ENCODE assay signal across 29 mouse cellular contexts in the genomic region with DNA sequence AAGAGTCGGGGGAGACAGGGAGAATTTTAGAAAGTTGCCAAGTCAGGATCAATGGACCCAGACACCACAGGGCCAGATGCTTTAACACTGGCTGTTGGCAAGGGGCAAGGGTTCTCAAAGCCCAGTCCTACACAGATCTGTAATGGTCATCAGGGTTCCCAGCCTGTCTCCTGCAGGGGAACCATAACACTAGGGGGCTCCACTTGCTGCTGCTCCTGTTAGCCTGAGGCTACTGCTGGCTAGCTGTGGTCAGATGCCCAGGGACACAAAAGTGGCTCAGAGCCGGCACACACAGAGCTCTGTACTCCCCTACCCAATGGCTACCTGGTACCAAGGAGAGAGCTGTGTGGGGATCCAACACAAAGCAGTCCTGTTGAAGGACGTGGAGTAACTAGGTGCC.
DNase-seq lines count a peak whose midpoint lies in the region; ATAC-seq and TF ChIP-seq lines count a peak whose summit lies in the region.
"Had no signal": no experiment of that assay in that cellular context is flagged by ENCODE, and none has a peak within 500 bp of the region (broad histone marks: within the 10 kb centered on the region; RNA-seq: fewer than 3 reads in every experiment).

No protein-coding gene starts in this region.

- no peak overlapping the region for H3K27ac ChIP-seq in hindbrain, embryonic 11.5 days (ENCODE audit: low read depth, low read length)
- H3K27ac ChIP-seq in hindbrain, embryonic 14.5 days = no peak overlapping the region
- no peak overlapping the region for H3K27ac ChIP-seq in layer of hippocampus, adult 2 months
- H3K27ac ChIP-seq in midbrain, embryonic 11.5 days (ENCODE audit: low read depth, low read length) = no peak overlapping the region
- H3K27ac ChIP-seq in midbrain, embryonic 13.5 days = no peak overlapping the region
- H3K27ac ChIP-seq: embryonic facial prominence, embryonic 13.5 days; forebrain, embryonic 12.5 days; heart, embryonic 15.5 days; limb, embryonic 15.5 days; neural tube, embryonic 13.5 days had no signal

- H3K27me3 ChIP-seq in hindbrain, embryonic 11.5 days (ENCODE audit: control insufficient read depth, insufficient read depth, low read length) = no peaks in the 10 kb centered on the region
- no peaks in the 10 kb centered on the region for H3K27me3 ChIP-seq in hindbrain, embryonic 14.5 days (ENCODE audit: control insufficient read depth, insufficient read depth, low read length)
- no peaks in the 10 kb centered on the region for H3K27me3 ChIP-seq in midbrain, embryonic 11.5 days (ENCODE audit: control insufficient read depth, insufficient read depth, low read length)
- no peaks in the 10 kb centered on the region for H3K27me3 ChIP-seq in midbrain, embryonic 13.5 days
- H3K27me3 ChIP-seq: embryonic facial prominence, embryonic 13.5 days; forebrain, embryonic 12.5 days; heart, embryonic 15.5 days; limb, embryonic 15.5 days; neural tube, embryonic 13.5 days had no signal

- DNase-seq in hindbrain, embryonic 11.5 days (ENCODE audit: low spot score) = peak; percentile 10
- no peak for DNase-seq in hindbrain, embryonic 14.5 days (ENCODE audit: low spot score)
- DNase-seq in layer of hippocampus, adult 2 months (ENCODE audit: low spot score in 2 of 2) = no peak
- DNase-seq in layer of hippocampus, adult 8-10 months (ENCODE audit: low spot score in 2 of 2) = no peak
- peak; percentile 49 for DNase-seq in midbrain, embryonic 11.5 days (ENCODE audit: low spot score, missing footprints)
- DNase-seq in urinary bladder, postnatal 4 days (ENCODE audit: low spot score in 2 of 2) = no peak
- DNase-seq: adrenal gland, postnatal 14 days; cerebellum, adult 8-10 months; gastrocnemius, postnatal 36 days; heart, postnatal 36 days; kidney, postnatal 14 days; layer of hippocampus, adult 9-11 months; left cerebral cortex, postnatal 4 days; lung, embryonic 14.5 days; retina, postnatal 1 day; right cerebral cortex, postnatal 25 days; spleen, adult 18-20 months; thymus, postnatal 14 days had no signal

- no peak overlapping the region for H3K4me2 ChIP-seq in hindbrain, embryonic 11.5 days (replicated peaks; ENCODE audit: low read depth, low read length)
- no peak overlapping the region for H3K4me2 ChIP-seq in hindbrain, embryonic 14.5 days (replicated peaks)
- no peak overlapping the region for H3K4me2 ChIP-seq in midbrain, embryonic 11.5 days
- no peak overlapping the region for H3K4me2 ChIP-seq in midbrain, embryonic 13.5 days (replicated peaks)
- H3K4me2 ChIP-seq: embryonic facial prominence, embryonic 13.5 days; forebrain, embryonic 12.5 days; heart, embryonic 15.5 days; limb, embryonic 15.5 days; lung, embryonic 14.5 days; neural tube, embryonic 13.5 days had no signal

- H3K9ac ChIP-seq in hindbrain, embryonic 11.5 days (ENCODE audit: low read depth, low read length) = no peak overlapping the region
- H3K9ac ChIP-seq in hindbrain, embryonic 14.5 days = no peak overlapping the region
- H3K9ac ChIP-seq in midbrain, embryonic 11.5 days (ENCODE audit: low read length) = no peak overlapping the region
- no peak overlapping the region for H3K9ac ChIP-seq in midbrain, embryonic 13.5 days (replicated peaks)
- H3K9ac ChIP-seq: embryonic facial prominence, embryonic 13.5 days; forebrain, embryonic 12.5 days; heart, embryonic 15.5 days; limb, embryonic 15.5 days; lung, embryonic 14.5 days; neural tube, embryonic 13.5 days had no signal

- TF ChIP-seq CTCF in layer of hippocampus, adult 2 months (conservative IDR thresholded peaks at IDR 0.05) = peak; percentile 52

- no peak overlapping the region for H3K4me3 ChIP-seq in hindbrain, embryonic 11.5 days (ENCODE audit: low read depth, low read length)
- no peak overlapping the region for H3K4me3 ChIP-seq in hindbrain, embryonic 14.5 days (replicated peaks; ENCODE audit: low read length)
- H3K4me3 ChIP-seq in layer of hippocampus, adult 2 months = no peak overlapping the region
- H3K4me3 ChIP-seq in midbrain, embryonic 11.5 days (ENCODE audit: low read depth, low read length) = no peak overlapping the region
- H3K4me3 ChIP-seq in midbrain, embryonic 13.5 days (replicated peaks) = no peak overlapping the region
- H3K4me3 ChIP-seq: embryonic facial prominence, embryonic 13.5 days; erythroblast, embryonic 14.5 days; forebrain, embryonic 12.5 days; heart, embryonic 15.5 days; limb, embryonic 15.5 days; myocyte; neural tube, embryonic 13.5 days had no signal

- no peaks in the 10 kb centered on the region for H3K9me3 ChIP-seq in hindbrain, embryonic 11.5 days (ENCODE audit: control insufficient read depth, low read length)
- H3K9me3 ChIP-seq in hindbrain, embryonic 14.5 days (ENCODE audit: control insufficient read depth, low read length) = no peaks in the 10 kb centered on the region
- H3K9me3 ChIP-seq in midbrain, embryonic 11.5 days (ENCODE audit: control insufficient read depth, low read length) = no peaks in the 10 kb centered on the region
- peaks cover 4% of the 10 kb centered on the region; the same call in 1 of the 2 replicates for H3K9me3 ChIP-seq in midbrain, embryonic 13.5 days
- H3K9me3 ChIP-seq: forebrain, embryonic 12.5 days; heart, embryonic 15.5 days; limb, embryonic 15.5 days; neural tube, embryonic 13.5 days had no signal

- no peaks in the 10 kb centered on the region for H3K4me1 ChIP-seq in hindbrain, embryonic 11.5 days (replicated peaks; ENCODE audit: control insufficient read depth, insufficient read depth, low read length)
- H3K4me1 ChIP-seq in hindbrain, embryonic 14.5 days (replicated peaks; ENCODE audit: control insufficient read depth, insufficient read depth, low read length) = no peaks in the 10 kb centered on the region
- H3K4me1 ChIP-seq in midbrain, embryonic 11.5 days (ENCODE audit: control insufficient read depth, insufficient read depth, low read length) = no peaks in the 10 kb centered on the region
- no peaks in the 10 kb centered on the region for H3K4me1 ChIP-seq in midbrain, embryonic 13.5 days (replicated peaks)
- H3K4me1 ChIP-seq: embryonic facial prominence, embryonic 13.5 days; forebrain, embryonic 12.5 days; heart, embryonic 15.5 days; limb, embryonic 15.5 days; neural tube, embryonic 13.5 days had no signal

- WGBS in hindbrain, embryonic 11.5 days = 59% methylated on average over 3 of the region's 3 CpGs
- 68% methylated on average over 3 of the region's 3 CpGs for WGBS in hindbrain, embryonic 14.5 days
- 74% methylated on average over 3 of the region's 3 CpGs for WGBS in midbrain, embryonic 11.5 days
- WGBS in midbrain, embryonic 13.5 days = 75% methylated on average over 3 of the region's 3 CpGs

- no peaks in the 10 kb centered on the region for H3K36me3 ChIP-seq in hindbrain, embryonic 11.5 days (ENCODE audit: control insufficient read depth, insufficient read depth, low read length)
- H3K36me3 ChIP-seq in hindbrain, embryonic 14.5 days (replicated peaks; ENCODE audit: control insufficient read depth, insufficient read depth) = no peaks in the 10 kb centered on the region
- H3K36me3 ChIP-seq in midbrain, embryonic 11.5 days (ENCODE audit: control insufficient read depth, insufficient read depth, low read length) = no peaks in the 10 kb centered on the region
- no peaks in the 10 kb centered on the region for H3K36me3 ChIP-seq in midbrain, embryonic 13.5 days
- H3K36me3 ChIP-seq: embryonic facial prominence, embryonic 13.5 days; forebrain, embryonic 12.5 days; heart, embryonic 15.5 days; limb, embryonic 15.5 days; neural tube, embryonic 13.5 days had no signal

- no peak for ATAC-seq in hindbrain, embryonic 11.5 days (ENCODE audit: low FRiP score)
- no peak for ATAC-seq in hindbrain, embryonic 14.5 days (ENCODE audit: low FRiP score)
- ATAC-seq in midbrain, embryonic 11.5 days (ENCODE audit: low FRiP score) = no peak
- ATAC-seq in midbrain, embryonic 13.5 days = no peak
- ATAC-seq: hindbrain, embryonic 16.5 days; intestine, embryonic 16.5 days; midbrain, embryonic 16.5 days had no signal

Comparison
In these comparisons a context has a peak if more than half of its experiments do, and no peak if none do; other contexts are left out.
1. DNase-seq: peak in hindbrain, embryonic 11.5 days (single experiment) and midbrain, embryonic 11.5 days (single experiment); none in hindbrain, embryonic 14.5 days (single experiment), layer of hippocampus, adult 2 months (0 of 2), layer of hippocampus, adult 8-10 months (0 of 2) and urinary bladder, postnatal 4 days (0 of 2).